Mouse (Mus musculus): ENCODE measurements around the gene Elmo3. TPM values are rescaled to one million over a fixed set of nuclear protein-coding genes. Genes with fewer than 3 reads are reported as not detected.
A peak's percentile ranks its signal among the peaks of the same experiment; 100 is the strongest.

Gene Elmo3
- 1 to 10 TPM in 1 of 2 experiments, under 1 TPM in 1; 0.85 to 1.1 TPM for total RNA-seq (2021)

GRCm38 (mm10) chr8:105305211-105306145 is at the start of gene Elmo3:
TSS of gene Elmo3 (plus strand) at chr8:105305601.
- intact Hi-C loops (cut with DNase I), result no loop called here
- DNase-seq, result peak; percentile 65

- intact Hi-C loops (cut with DNase I), result no loop called here
- DNase-seq, result no peak
These were observed 47.9 kb upstream of the Elmo3 start for GRCm38 (mm10) chr8:105257318-105258114.

- intact Hi-C loops (cut with DNase I), result no loop called here
- peak; percentile 40 for DNase-seq
These were observed 46.3 kb upstream of the Elmo3 start for GRCm38 (mm10) chr8:105258911-105259720.

- DNase-seq, result peak; percentile 77
- intact Hi-C loops (cut with DNase I), result no loop called here
These were observed 45.6 kb upstream of the Elmo3 start for GRCm38 (mm10) chr8:105259721-105260320.

GRCm38 (mm10) chr8:105260371-105261099 is 44.9 kb upstream of the Elmo3 start:
- intact Hi-C loops (cut with DNase I), result no loop called here
- DNase-seq, result no peak

GRCm38 (mm10) chr8:105261326-105261980 is 43.9 kb upstream of the Elmo3 start:
- DNase-seq, result no peak
- intact Hi-C loops (cut with DNase I), result no loop called here

GRCm38 (mm10) chr8:105263244-105263912 is 42.0 kb upstream of the Elmo3 start:
- intact Hi-C loops (cut with DNase I), result no loop called here
- no peak for DNase-seq

- intact Hi-C loops (cut with DNase I), result no loop called here
- DNase-seq, result peak; percentile 41
These were observed 41.1 kb upstream of the Elmo3 start, which contains the start of the genes Tradd and Fbxl8 for GRCm38 (mm10) chr8:105264024-105264982. TSS of gene Tradd (minus strand) at chr8:105264609. TSS of gene Fbxl8 (plus strand) at chr8:105264648.

- intact Hi-C loops (cut with DNase I), result no loop called here
- no peak for DNase-seq
These were observed 40.3 kb upstream of the Elmo3 start for GRCm38 (mm10) chr8:105265128-105265527.

GRCm38 (mm10) chr8:105266775-105267174 is 38.6 kb upstream of the Elmo3 start:
- intact Hi-C loops (cut with DNase I), result no loop called here
- DNase-seq, result no peak

GRCm38 (mm10) chr8:105268342-105269074 is 36.9 kb upstream of the Elmo3 start:
- peak; percentile 82 for DNase-seq
- intact Hi-C loops (cut with DNase I), result no loop called here

GRCm38 (mm10) chr8:105269075-105269458 is 36.3 kb upstream of the Elmo3 start:
- DNase-seq, result no peak
- intact Hi-C loops (cut with DNase I), result no loop called here

- no peak for DNase-seq
- intact Hi-C loops (cut with DNase I), result no loop called here
These were observed 35.9 kb upstream of the Elmo3 start, which contains the start of gene Hsf4 for GRCm38 (mm10) chr8:105269461-105269947. TSS of gene Hsf4 (plus strand) at chr8:105269801.

- intact Hi-C loops (cut with DNase I), result no loop called here
- DNase-seq, result no peak
These were observed 35.1 kb upstream of the Elmo3 start for GRCm38 (mm10) chr8:105270101-105270915.

GRCm38 (mm10) chr8:105270916-105271186 is 34.5 kb upstream of the Elmo3 start:
- intact Hi-C loops (cut with DNase I), result no loop called here
- DNase-seq, result no peak

GRCm38 (mm10) chr8:105275387-105275786 is 30.0 kb upstream of the Elmo3 start:
- DNase-seq, result no peak
- intact Hi-C loops (cut with DNase I), result no loop called here
